Mouse (Mus musculus) small intestine, adult 2 months (tissue): ENCODE measurements around the gene Tmem144. TPM values are rescaled to one million over a fixed set of nuclear protein-coding genes. Genes with fewer than 3 reads are reported as not detected.
A peak's percentile ranks its signal among the peaks of the same experiment; 100 is the strongest.
"Not testable (repeated sequence)": the region's sequence is repeated elsewhere in the genome, so short reads cannot be mapped to it uniquely, and the experiment has no call there.

Experiments
- H3K27ac ChIP-seq: fragments of 200-500 bp; 2 replicates; pipeline ENCODE4 v1.5.1; 2012; ENCODE audit warnings: low read depth, low read length, control low read depth, inconsistent platforms; ENCODE audit not compliant: insufficient read depth
- H3K27me3 ChIP-seq: fragments of 200-500 bp; 2 replicates; pipeline ENCODE4 v1.6.1; 2012; ENCODE audit warnings: mild to moderate bottlenecking, moderate library complexity, low read length, inconsistent platforms; ENCODE audit not compliant: control insufficient read depth, insufficient read depth
- H3K36me3 ChIP-seq: fragments of 200-500 bp; 2 replicates; pipeline ENCODE4 v1.6.1; 2012; ENCODE audit warnings: mild to moderate bottlenecking, low read length, control low read depth, inconsistent platforms; ENCODE audit not compliant: control insufficient read depth, insufficient read depth
- H3K4me1 ChIP-seq: fragments of 200-500 bp; 2 replicates; pipeline ENCODE4 v1.6.1; 2012; ENCODE audit warnings: low read length, inconsistent platforms, mixed read lengths; ENCODE audit not compliant: control insufficient read depth, insufficient read depth, insufficient read length
- H3K4me3 ChIP-seq: fragments of 200-500 bp; 2 replicates; pipeline ENCODE4 v1.5.1; 2012; ENCODE audit warnings: low read depth, mild to moderate bottlenecking, control low read depth, inconsistent platforms, low read length, moderate library complexity
- CTCF ChIP-seq: fragments of 200-500 bp; IDR thresholded peaks from 2 replicates; pipeline ENCODE4 v1.5.1; 2012; ENCODE audit warnings: low read depth, mild to moderate bottlenecking, control low read depth, inconsistent platforms, low read length, moderate library complexity, mixed read lengths; ENCODE audit not compliant: insufficient replicate concordance, insufficient read length; ENCODE audit errors: extremely low read depth
- POLR2A ChIP-seq: fragments of 200-500 bp; IDR thresholded peaks from 2 replicates; pipeline ENCODE4 v1.6.1; 2012; ENCODE audit warnings: low read depth, mild to moderate bottlenecking, control low read depth, inconsistent platforms, low read length, moderate library complexity
- WGBS: fragments of 180-500 bp; shearing (Covaris S2); methylation state at CpG from one replicate; pipeline ENCODE4 v1.1.7; 2018; 5-methylcytosine and 5-hydroxymethylcytosine counted together
- polyA plus RNA-seq: library from polyadenylated mRNA; depleted of rRNA; stranded (reverse); fragments of >200 nt; gene quantifications from 2 replicates; pipeline ENCODE4 v1.2.3, GENCODE M21; 2012

The Tmem144 gene
- polyA plus RNA-seq, 1 experiment = 7.7 TPM

GRCm38 (mm10) chr3:79811632-79812031 lies 40.9 kb downstream of the Tmem144 start:
- WGBS = 33% methylated on average over 3 of the region's 3 CpGs
- TF ChIP-seq POLR2A (no peak), CTCF (no peak)
- Histone ChIP-seq H3K27me3 (no peaks in the 10 kb centered on the region), H3K4me3 (no peak overlapping the region), H3K27ac (no peak overlapping the region), H3K36me3 (peaks cover 10% of the 10 kb centered on the region), H3K4me1 (no peaks in the 10 kb centered on the region)

- H3K36me3 ChIP-seq = peaks cover 6% of the 10 kb centered on the region; the same call in 1 of the 2 replicates
- WGBS = 51% methylated on average over 6 of the region's 6 CpGs
- no peak for TF ChIP-seq CTCF
- TF ChIP-seq POLR2A = no peak
- H3K27me3 ChIP-seq = no peaks in the 10 kb centered on the region
- H3K27ac ChIP-seq = no peak overlapping the region
- no peaks in the 10 kb centered on the region for H3K4me1 ChIP-seq
- H3K4me3 ChIP-seq = no peak overlapping the region
Measured at GRCm38 (mm10) chr3:79810563-79810962, 42.0 kb downstream of the Tmem144 start.

GRCm38 (mm10) chr3:79809180-79809567 lies 43.4 kb downstream of the Tmem144 start:
- WGBS = 6% methylated on average over 4 of the region's 4 CpGs
- Histone ChIP-seq H3K4me3 (no peak overlapping the region), H3K4me1 (no peaks in the 10 kb centered on the region), H3K36me3 (0 out of 2 replicates have a peak, but pooled peaks cover 3% of the 10 kb centered on the region), H3K27me3 (no peaks in the 10 kb centered on the region), H3K27ac (no peak overlapping the region)
- TF ChIP-seq POLR2A = no peak
- peak; percentile 73; the same call in 1 of the 2 replicates for TF ChIP-seq CTCF

- H3K27me3 ChIP-seq = no peaks in the 10 kb centered on the region
- H3K36me3 ChIP-seq = 0 out of 2 replicates have a peak, but pooled peaks cover 2% of the 10 kb centered on the region
- WGBS = 72% methylated on average over 9 of the region's 9 CpGs
- H3K4me3 ChIP-seq = no peak overlapping the region
- no peaks in the 10 kb centered on the region for H3K4me1 ChIP-seq
- no peak overlapping the region for H3K27ac ChIP-seq
- TF ChIP-seq POLR2A (no peak), CTCF (no peak)
Measured at GRCm38 (mm10) chr3:79808530-79809179, 43.9 kb downstream of the Tmem144 start.

- not testable (repeated sequence) for H3K36me3 ChIP-seq, H3K4me1 ChIP-seq, H3K4me3 ChIP-seq, H3K27me3 ChIP-seq, H3K27ac ChIP-seq
- WGBS = 77% methylated on average over 7 of the region's 7 CpGs
Measured at GRCm38 (mm10) chr3:79800761-79801160, 51.8 kb downstream of the Tmem144 start.

- WGBS = 71% methylated on average over 6 of the region's 6 CpGs
- Histone ChIP-seq H3K27ac (no peak overlapping the region), H3K27me3 (no peaks in the 10 kb centered on the region), H3K4me3 (no peak overlapping the region), H3K36me3 (no peaks in the 10 kb centered on the region), H3K4me1 (no peaks in the 10 kb centered on the region)
- TF ChIP-seq CTCF = no peak
- TF ChIP-seq POLR2A = no peak
Measured at GRCm38 (mm10) chr3:79792307-79792706, 60.3 kb downstream of the Tmem144 start.

GRCm38 (mm10) chr3:79790324-79790723 lies 62.2 kb downstream of the Tmem144 start:
- TF ChIP-seq POLR2A = no peak
- no peak for TF ChIP-seq CTCF
- no peak overlapping the region for H3K4me3 ChIP-seq
- no peaks in the 10 kb centered on the region for H3K36me3 ChIP-seq
- no peak overlapping the region for H3K27ac ChIP-seq
- 56% methylated on average over 3 of the region's 3 CpGs for WGBS
- H3K4me1 ChIP-seq = no peaks in the 10 kb centered on the region
- no peaks in the 10 kb centered on the region for H3K27me3 ChIP-seq

GRCm38 (mm10) chr3:79789554-79789953 lies 63.0 kb downstream of the Tmem144 start:
- WGBS = 76% methylated on average over 4 of the region's 4 CpGs
- no peak overlapping the region for H3K4me3 ChIP-seq
- H3K36me3 ChIP-seq = no peaks in the 10 kb centered on the region
- TF ChIP-seq POLR2A = no peak
- no peak for TF ChIP-seq CTCF
- no peak overlapping the region for H3K27ac ChIP-seq
- H3K27me3 ChIP-seq = peaks cover 2% of the 10 kb centered on the region; the same call in 1 of the 2 replicates
- H3K4me1 ChIP-seq = no peaks in the 10 kb centered on the region
